Mouse (Mus musculus): ENCODE measurements around the gene Gm9736.
"Not testable (repeated sequence)": the region's sequence is repeated elsewhere in the genome, so short reads cannot be mapped to it uniquely, and the experiment has no call there.

The Gm9736 gene

DNA sequence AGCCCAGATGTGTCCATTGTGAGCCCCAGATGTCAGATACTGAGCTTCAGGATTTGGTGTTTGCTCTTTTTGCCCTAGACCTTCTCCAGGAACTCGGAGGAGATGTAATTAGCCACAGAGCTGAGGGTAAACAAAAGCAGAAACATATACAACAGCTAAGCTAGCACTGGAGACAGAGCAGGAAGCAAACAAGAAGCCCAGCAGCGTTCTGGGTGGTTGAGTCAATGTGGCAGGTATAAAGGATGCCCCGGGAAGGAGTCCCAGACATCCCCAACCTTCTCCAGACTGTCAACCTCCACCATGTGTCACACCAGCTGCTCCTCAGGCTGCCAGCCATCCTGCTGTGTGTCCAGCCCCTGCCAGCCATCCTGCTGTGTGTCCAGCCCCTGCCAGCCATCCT lies 25.0 kb downstream of the Gm9736 start, which contains the start of gene Gm10100:
Gene Gm10100 (plus strand): TSS at position 301 of the 400 bp plus-strand sequence.
- no peak for DNase-seq (ENCODE audit: low read depth, low spot score)

DNA sequence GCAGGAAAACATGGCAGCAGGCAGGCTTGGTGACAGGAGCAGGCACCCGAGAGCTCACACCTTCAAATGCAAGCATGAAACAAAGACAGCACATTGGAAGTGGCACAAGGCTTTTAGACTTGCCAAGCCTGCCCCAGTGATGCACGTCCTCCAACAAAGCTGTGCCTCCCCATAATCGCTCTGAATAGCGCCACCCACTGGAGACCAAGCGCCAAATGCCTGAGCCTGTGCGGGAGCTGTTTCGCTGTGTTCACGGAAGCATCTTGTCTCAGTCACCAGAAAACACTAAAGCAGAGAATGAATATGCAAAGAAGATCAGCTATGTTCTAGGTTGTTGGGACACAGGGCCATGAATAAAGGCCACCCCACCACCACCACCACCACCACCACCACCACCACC lies 26.3 kb downstream of the Gm9736 start:
- DNase-seq (ENCODE audit: low read depth, low spot score) = peak; percentile 18

DNA sequence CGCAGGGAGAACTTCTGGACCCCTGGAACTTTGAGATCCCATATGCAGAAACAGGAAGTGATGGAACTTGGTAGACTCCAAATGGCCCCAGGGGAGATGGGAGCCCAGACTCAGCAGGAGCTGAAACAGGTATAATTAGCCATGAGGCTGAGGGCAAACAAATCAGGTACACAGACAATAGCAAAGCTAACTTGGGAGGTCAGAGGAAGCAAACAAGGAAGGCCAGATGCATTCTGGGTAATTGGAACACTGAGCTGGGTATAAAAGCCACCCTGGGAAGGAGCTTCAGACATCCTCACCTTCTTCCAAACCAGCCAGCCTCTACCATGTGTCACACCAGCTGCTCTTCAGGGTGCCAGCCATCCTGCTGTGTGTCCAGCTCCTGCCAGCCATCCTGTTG lies 30.9 kb downstream of the Gm9736 start, which contains the start of gene Krtap12-1:
Gene Krtap12-1 (plus strand): TSS at position 301 of the 400 bp plus-strand sequence.
- not testable (repeated sequence) for DNase-seq (ENCODE audit: low read depth, low spot score)

DNA sequence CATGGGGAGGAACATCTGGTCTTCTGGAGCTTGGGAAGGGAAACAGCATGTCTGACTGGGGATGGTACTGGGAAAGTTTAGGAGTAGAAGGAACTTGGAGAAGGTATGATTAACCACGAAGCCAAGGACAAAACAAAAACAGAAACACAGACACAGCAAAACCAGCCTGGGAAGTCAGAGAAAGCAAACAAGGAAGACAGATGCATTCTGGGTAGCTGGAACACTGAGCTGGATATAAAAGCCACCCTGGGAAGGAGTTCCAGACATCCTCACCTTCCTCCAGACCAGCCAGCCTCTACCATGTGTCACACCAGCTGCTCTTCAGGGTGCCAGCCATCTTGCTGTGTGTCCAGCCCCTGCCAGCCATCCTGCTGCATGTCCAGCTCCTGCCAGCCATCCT lies 35.6 kb downstream of the Gm9736 start, which contains the start of gene Gm10142:
Gene Gm10142 (plus strand): TSS at position 301 of the 400 bp plus-strand sequence.
- no peak for DNase-seq (ENCODE audit: low read depth, low spot score)

DNA sequence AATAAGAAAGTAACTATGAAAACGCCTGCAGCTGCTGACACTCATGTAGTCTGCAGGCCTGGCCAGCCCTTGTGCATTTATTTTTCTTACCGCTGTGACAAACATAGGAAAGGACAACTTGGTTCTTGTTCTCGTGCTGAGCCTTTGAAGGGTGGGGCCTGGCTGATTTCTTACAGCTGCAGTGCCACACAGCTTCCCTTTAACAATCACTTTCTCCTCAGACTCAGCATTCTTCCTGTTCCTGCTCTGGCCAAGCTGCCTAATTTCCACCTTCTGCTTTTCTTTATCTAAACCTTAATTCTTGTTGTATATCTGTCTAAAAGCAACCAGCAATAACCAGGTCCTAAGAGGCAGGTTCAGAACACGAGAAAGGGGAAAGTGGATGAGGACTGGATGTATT lies 37.4 kb downstream of the Gm9736 start:
- DNase-seq (ENCODE audit: low read depth, low spot score) = no peak

DNA sequence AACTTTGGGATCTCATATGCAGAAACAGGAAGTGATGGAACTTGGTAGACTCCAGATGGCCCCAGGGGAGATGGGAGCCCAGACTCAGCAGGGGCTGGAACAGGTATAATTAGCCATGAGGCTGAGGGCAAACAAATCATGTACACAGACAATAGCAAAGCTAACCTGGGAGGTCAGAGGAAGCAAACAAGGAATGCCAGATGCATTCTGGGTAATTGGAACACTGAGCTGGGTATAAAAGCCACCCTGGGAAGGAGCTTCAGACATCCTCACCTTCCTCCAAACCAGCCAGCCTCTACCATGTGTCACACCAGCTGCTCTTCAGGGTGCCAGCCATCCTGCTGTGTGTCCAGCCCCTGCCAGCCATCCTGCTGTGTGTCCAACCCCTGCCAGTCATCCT lies 40.0 kb downstream of the Gm9736 start, which contains the start of gene Gm10024:
Gene Gm10024 (plus strand): TSS at position 301 of the 400 bp plus-strand sequence.
- not testable (repeated sequence) for DNase-seq (ENCODE audit: low read depth, low spot score)

DNA sequence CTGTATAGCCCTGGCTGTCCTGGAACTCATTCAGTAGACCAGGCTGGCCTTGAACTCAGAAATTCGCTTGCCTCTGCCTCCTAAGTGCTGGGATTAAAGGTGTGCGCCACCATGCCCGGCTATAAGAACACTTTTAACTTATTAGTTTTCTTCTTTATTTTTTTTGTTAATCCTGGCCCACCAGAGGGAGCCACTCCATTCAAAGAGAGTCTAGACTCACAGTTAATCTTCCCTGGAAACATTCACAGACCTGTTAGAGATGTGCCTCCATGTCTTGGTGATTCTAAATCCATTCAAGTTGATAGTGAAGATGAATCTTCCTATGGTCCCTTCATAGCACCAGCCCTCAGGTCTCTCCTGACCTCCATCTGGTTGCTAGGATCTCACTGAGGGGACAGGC lies 41.3 kb downstream of the Gm9736 start:
- DNase-seq (ENCODE audit: low read depth, low spot score) = no peak

DNA sequence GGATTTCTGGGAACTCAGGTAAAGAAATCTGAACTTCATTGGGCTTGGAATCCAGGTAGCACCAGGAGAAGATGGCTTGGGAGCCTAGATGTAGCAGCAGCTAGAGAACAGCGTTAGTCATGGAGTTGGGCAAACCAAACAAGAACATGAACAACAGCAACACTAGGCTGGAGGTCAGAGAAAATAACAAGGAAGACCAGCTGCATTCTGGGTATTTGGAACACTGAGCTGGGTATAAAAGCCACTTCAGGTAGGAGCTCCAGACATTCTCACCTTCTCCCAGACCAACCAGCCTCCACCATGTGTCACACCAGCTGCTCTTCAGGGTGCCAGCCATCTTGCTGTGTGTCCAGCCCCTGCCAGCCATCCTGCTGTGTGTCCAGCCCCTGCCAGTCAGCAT lies 44.8 kb downstream of the Gm9736 start, which contains the start of gene Gm10272:
Gene Gm10272 (plus strand): TSS at position 301 of the 400 bp plus-strand sequence.
- no peak for DNase-seq (ENCODE audit: low read depth, low spot score)

Measured in WW6 (cell line).